Mouse (Mus musculus) ovary, adult 18-20 months (tissue): ENCODE results near the gene Kmt5b.
A peak's percentile ranks its signal among the peaks of the same experiment; 100 is the strongest.

Experiments used
- DNase-seq: peaks from one replicate; pipeline ENCODE4 v3.0.0; 2022; ENCODE audit warnings: low spot score, mixed read lengths

Kmt5b gene

DNA sequence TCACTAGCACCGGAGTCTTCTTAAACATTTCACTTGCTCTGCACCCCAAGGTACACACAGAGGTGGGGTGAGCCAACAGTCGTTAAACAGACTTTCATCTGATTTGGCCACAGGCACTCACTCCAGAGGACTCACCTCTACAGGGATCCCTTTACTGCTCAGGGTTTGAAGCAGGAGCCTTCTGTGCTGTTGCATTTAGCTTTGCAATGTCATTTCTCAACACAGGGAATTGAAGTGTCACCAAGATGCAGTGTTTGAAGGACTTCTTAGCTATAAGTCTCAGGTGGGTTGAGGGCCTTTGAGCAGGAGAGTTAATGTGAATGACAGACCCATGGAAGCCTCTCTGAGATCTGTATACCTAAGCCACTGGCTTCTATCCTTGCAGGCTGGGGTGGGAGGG, 76.4 kb downstream of the Kmt5b start:
- no peak for DNase-seq

DNA sequence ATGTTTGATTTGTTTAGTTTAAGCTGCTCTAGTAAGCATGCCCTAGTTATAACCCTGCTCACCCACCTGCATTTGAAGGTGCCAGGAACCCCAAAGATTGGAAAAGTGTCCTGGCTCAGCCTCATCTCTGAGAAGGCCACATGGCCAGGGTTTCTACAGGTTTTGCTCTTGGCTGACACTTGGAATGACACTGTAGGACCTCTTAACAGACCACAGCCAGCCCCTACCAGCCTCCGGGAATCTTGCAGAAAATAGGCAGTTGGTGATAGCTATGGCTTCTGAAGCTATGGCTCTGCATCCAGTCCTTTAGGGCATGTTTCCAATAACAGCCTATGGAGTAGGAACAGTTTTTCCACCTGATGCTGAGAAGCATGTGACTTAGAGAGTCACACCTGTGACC, 77.6 kb downstream of the Kmt5b start:
- no peak for DNase-seq

DNA sequence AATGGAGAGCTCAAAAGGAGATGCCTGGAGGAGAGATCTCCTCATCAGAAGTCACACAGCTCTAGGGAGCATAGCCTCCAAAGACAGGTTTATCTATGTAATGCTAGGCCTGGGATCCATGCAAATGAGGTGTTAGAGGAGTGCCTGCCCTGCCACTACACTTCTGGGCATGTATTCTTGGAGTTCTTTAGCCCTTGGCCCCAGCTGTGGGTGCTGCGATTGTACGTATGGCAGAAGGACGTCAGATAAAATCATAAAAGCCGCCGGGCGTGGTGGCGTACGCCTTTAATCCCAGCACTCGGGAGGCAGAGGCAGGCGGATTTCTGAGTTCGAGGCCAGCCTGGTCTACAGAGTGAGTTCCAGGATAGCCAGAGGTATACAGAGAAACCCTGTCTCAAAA, 78.1 kb downstream of the Kmt5b start:
- DNase-seq: no peak

DNA sequence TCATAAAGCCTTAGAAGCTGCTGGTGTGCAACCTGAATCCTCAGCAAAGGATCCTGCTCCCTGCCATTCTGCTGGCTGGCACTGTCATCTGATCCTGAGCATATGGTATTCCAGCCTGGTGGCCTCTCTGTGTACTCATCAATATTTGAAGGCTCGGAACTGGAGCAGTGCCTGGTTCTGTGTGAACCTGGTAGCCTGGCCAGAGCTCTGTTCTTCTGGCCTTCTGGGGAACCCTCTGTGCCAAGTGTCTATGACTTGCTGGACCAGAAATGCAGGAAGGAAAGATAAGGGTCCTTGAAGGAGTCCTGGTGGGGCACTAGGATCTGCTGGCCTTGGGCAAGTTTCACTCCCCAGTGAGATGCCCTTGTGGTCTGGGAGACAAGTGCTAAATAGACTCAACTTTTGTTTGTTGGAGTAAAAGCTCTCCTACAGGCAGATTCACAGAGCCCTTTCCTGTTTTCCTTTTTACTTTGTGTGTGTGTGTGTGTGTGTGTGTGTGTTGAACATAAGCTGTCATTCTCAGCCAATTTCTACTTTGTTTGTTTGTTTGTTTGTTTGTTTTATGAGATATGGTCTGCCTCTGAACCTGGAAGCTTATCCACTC, 78.7 kb downstream of the Kmt5b start:
- DNase-seq: peak; percentile 88

DNA sequence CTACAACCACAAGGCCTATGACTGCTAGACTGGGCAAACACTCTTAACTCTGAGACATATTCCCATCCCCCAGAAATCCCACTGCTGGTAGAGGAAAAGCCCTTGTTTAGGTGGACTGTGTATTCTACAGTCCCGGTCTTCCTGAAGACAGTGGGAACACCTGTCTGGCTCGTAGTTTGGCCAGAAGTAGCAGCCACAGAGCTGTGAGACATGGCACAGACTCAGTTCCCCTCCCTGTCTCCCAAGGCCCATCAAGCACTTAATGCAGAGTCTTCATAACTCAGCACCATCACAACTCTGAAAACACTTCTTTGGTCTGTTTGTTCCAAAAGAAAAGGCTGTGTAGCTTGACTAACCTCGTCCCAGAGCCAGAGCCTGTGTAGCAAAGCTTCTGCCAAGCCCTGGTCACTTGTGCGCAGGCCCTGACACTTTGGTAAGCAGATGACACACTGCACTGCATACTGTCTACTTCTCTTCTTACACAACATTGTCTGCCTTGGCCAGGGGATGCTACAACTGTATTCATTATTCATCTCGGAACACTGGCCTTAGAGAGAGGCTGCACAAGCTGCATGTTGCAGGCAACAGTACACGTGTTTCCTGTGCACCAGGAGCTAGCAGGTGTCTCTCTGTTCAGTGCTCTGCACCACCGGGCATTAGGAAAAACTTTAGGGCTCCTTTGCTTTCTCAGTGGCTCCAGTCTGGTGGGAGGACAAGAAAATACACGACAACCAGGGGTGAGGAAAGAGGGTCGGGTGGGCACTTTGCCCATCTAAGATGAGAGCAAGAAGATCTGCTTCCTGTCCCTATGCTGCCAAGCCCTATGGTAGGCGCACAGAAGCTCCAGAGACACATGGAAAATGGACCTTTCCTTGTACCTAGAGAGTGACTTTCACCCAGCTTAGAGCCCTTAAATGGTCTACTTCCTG, 79.7 kb downstream of the Kmt5b start:
- DNase-seq: no peak

DNA sequence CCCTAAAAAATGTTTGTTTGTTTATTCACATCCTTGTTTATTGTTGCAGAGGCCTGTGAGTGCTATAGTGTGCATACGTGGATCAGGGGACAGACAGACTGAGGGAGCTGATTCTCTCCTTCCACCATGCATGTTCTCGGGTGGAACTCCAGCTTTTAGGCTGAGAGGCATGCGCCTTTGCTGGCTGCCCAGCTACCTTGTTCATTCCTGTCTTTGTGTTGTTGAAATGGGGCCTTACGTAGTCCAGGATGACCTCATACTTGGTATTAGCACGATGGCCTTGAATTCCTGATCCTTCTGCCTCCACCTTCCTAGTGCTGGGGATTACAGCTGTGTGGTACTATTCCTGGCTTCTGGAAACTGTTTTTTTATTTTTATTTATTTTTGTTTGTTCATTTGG, 80.5 kb downstream of the Kmt5b start:
- DNase-seq: no peak

DNA sequence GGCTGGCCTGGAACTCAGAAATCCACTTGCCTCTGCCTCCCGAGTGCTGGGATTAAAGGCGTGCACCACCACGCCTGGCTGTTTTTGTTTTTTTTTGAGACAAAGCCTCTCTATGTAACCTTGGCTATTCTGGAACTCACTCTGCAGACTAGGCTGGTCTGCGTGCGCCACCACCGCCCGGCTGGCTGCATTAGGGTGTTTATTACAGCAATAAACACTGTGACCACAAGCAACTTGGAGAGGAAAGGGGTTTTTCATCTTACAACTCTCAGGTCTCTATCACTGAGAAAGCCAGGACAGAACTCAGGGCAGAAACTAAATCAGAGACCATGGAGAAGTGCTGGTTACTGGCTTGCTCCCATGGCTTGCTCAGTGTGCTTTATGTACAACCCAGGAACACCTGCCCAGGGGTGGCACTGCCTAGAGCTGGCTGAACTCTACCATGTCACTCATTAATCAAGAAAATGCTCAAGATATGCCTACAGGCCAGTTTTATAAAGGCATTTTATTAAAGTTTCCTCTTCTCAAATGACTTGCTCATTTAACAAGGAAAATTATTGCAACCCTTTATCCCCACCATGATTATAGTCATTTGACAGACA, 81.1 kb downstream of the Kmt5b start:
- no peak for DNase-seq

DNA sequence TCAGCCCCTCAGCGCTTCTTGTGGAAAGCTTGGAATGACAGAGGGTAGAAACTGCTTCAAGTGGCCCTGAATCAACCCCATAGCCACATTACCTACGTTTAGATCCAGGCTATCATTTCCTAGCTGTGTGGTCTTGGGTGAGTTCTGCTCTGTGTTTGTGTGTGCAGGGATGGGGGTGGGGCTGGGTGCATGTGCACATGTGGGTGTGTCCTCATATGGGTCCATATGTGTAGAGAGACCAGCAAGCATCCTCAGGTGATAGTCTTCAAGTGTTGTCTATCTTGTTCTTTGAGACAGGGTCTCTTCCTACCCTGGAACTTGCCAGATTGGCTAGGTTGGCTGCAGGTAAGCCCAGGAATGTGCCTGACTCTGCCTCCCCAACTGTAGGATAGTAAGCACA, 82.0 kb downstream of the Kmt5b start:
- DNase-seq: no peak

DNA sequence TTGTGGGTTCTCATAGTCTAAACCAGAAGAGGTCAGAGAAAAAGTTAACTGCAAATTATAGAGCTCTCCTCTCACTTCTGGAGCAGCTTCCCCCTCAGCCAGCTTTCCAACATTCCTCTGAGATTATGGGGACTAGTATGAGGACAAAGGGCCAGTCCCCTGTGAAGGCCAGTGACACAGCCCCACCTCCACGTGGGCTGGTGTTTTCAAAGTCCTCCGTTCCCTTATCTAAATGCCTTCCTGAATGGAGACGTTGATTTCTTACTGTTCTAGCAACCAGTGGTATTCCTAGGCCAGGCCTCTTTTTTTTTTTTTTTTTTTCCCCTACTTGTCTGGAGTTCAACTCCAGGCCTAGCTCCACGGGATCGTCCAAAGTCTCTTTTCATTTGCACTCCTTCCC, 82.9 kb downstream of the Kmt5b start:
- no peak for DNase-seq

DNA sequence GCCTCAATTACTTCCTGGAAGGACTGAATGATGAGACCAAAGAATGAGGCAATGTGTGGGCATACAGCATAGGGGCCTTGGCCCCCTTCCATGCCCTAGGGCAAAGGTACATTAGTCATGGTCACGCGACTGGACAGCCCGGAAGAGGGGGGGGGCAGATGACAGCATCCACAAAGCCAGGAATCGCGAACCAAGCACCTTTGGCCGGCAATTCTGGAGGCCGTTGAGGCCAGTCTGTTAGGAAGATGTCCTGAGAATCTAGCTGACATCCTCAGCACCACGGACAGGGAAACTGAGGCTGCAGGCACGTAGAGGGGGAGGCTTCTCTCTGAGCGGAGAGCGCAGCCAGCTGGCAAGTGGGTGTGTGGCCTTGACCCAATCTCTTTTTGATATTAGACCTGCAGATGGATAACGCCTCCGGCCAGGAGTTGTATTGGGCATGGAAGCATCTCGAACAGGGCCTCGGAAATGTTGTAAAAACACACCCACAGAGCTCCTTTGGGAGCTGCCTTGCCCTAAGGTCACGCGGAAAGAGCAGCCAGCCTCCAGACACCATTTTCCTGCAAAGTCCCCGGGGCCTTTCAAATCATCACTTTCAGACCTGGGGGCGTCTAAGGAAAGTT, 83.7 kb downstream of the Kmt5b start:
- DNase-seq: peak; percentile 37

DNA sequence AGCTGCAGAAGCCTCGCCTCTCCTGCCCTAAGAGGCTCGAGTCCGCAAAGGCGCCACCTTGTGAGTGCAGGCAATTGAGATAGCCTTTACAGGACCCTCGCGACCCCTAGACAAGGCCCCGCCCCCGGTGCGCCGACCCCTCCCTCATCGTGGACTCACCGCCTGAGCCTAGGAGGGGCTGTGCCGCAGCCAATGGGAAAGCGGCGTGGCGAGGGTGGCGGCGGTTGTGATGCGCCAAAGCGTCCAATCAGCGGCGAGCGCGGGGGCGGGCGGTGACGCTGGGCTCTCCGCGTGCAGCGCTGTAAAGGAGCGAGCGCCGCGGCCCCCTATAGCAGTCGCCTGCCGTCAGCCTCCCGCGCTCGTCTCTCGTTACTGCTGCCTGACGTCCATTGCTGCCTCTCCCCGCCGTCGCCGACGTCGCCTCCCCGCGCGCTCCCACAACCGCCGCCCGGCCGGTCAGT, 84.3 kb downstream of the Kmt5b start, which contains the start of gene Chka:
Chka (plus strand) TSS at position 272 of the 461 bp plus-strand sequence.
- peak; percentile 95 for DNase-seq

DNA sequence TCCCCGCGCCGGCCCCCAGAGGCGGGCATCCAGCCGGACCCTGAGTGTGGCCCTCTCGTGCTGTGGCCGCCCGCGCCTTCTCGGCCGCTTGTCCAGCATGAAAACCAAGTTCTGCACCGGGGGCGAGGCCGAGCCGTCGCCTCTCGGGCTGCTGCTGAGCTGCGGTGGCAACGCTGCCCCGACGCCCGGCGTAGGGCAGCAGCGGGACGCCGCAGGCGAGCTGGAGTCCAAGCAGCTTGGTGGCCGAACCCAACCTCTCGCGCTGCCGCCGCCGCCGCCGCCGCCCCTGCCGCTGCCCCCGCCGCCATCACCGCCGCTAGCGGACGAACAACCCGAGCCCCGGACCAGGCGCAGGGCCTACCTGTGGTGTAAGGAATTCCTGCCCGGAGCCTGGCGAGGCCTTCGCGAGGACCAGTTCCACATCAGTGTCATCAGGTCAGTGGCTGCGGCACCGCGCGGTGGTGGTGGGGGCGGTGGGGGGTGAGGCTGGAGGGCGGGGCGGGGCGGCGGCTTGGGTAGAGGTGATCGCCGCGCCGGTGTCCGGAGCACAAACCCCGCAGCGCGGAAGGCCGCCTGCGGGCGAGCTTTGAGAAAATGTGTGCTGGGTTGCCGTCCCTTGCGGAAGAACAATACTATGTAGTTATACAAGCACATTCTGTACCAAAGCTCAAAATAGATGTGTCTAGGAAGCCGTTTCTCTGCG, 84.9 kb downstream of the Kmt5b start:
- DNase-seq: no peak

DNA sequence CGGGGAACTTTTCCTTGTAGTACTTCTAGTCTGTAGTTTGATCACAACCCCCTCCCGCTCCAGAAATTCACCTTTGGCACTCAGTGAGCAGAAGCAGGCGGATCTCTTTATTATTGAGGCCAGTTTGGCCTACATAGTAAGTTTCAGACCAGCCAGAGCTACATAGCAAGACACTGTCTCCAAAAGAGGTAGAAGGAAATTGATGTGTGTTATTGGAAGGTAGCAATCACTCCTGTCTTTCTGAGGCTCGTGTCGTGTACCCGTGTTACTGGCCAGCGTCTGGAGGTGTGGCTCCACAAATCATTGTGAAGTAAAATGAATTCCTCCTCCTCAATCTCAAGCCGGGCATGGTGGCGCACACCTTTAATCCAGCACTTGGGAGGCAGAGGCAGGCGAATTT, 85.9 kb downstream of the Kmt5b start:
- no peak for DNase-seq

DNA sequence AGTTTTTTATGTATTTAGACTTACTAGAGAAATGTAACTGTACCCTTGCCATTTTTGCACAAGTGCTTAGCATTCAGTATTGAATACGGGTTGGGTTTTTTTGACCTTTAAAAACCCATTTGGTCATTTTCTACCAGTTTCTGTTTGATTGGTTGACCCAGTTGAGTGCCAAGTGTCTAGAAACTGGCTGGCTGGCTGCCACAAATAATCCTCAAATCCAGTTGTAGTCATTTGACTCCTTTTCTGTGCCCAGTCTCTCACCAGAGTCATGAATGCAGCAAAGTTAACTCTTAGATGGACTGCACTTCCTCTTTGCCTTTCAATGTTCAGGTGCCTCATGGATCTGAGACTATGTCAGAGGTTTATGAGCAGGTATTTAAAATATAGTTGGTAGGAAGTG, 86.7 kb downstream of the Kmt5b start:
- no peak for DNase-seq

DNA sequence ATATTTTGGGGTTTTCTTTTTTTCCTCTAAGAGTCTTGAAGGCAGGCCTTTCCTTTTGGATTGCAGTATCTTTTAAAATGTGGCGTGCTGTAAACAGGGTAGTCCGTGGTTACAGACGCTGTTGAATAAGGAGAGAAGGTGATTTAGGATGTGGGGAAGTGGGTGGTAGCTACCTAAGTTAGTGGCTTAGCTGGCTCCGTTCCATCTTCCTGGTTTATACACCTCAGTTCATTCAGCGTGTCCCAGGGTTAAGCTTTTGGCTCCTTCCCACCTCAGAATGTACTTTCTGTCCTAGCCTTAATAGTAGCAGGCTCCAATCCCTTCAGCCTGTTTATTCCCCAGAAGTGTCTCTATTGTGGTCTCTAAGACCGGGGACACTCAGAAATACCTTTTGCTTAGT, 87.9 kb downstream of the Kmt5b start:
- no peak for DNase-seq

DNA sequence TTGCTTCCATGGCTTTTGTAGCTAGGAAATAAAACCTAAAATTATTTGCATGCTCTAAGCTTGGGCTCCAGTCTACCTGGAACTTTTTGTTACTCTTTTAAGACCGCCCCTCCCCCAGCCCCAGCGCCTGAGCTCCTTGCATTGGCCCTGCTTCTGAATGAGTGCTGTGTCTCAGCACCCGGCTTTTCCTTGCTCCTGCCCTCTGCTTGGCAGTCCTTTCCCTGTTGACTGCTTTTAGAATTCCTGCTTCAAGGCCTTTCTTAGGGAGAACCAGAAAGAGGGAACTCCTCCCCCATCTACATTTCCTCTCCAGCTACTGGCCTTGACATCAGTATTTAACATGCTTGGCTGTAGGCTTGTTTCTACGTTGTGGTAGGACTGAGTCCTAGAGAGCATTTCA, 88.4 kb downstream of the Kmt5b start:
- DNase-seq: peak; percentile 65

DNA sequence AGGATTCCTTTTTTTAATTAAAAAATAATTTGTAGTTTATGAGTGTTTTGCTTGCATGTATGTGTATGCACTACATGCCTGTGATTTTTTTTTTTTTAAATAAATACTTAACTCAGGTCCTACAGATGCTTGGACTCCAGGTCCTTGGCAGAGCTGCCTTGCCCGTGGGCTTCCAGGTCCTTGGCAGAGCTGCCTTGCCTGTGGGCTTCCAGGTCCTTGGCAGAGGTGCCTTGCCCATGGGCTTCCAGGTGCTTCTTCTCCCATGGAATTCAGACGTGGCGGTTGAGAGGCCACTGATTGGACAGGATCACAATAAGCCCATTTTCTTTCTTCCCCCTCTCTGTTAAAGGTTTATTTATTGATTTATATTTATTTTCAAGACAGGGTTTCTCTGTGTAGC, 90.0 kb downstream of the Kmt5b start:
- no peak for DNase-seq

DNA sequence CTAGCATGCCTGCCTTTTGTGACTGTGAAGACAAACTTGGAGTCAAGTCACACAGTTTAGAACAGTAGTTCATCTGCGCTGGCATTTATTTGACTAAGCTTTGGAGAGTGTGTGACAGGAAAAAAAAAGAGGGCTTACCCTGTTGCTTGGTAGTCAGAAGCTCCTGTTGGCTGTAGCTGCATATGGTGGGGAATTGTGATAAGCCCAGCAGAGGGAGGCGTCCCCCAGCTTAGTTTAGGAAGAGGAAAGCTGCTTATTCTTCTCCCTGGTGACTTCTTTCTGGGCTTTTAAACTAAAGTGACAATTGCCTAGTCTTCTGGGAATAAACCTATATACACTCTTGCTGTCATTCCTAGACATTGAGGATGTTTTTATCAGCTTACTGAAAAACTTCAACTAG, 95.5 kb downstream of the Kmt5b start:
- DNase-seq: no peak

DNA sequence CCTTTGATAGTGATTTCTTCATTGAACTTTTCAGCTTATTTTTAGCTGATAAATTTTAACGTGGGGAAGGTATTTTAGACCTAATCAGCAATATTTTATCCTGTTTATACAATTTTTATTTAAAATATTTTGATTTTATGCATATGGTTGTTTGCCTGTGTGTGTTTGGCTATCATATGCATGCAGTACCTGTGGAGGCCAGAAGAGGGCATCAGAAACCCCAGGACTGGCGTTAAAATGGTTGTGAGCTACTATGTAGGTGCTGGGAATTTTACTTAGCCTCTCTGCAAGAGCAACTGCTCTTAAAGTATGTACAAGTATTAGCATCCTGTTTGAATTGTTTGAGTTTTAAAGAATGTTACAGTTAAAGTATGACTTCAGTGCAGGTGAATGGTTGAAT, 97.7 kb downstream of the Kmt5b start:
- no peak for DNase-seq
